Mouse (Mus musculus) embryonic fibroblast, embryonic 13.5 days (primary cell): ENCODE results near the gene Mtap.

ENCODE experiments used
- CTCF ChIP-seq: IDR thresholded peaks from 2 replicates; pipeline ENCODE4 v1.5.1; 2011; ENCODE audit warnings: mild to moderate bottlenecking, control low read depth, low read length, moderate library complexity, borderline replicate concordance; ENCODE audit not compliant: insufficient read depth
- POLR2A ChIP-seq: IDR thresholded peaks from 2 replicates; pipeline ENCODE4 v1.6.1; 2011; ENCODE audit warnings: low read depth, mild to moderate bottlenecking, control low read depth, low read length, moderate library complexity

DNA sequence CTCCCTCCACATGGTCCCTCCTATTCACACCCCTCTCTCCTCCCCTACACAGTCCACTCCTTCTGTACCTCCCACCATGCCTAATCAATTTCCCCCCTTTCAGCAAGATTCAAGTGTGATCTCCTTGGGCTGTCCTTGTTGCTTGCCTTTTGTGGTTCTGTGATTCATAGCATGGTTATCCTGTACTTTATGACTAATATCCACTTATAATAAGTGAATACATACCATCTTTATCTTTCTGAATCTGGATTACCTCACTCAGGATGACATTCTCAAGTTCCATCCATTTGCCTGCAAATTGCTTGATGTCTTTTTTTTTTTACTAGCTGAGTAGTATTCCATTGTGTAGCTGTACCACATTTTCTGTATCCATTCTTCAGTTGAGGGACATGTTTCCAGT lies 12.3 kb downstream of the Mtap start:
- TF ChIP-seq CTCF (no peak), POLR2A (no peak)
